Mouse (Mus musculus): ENCODE data around the gene Bclaf1. TPM values are rescaled to one million over a fixed set of nuclear protein-coding genes. Genes with fewer than 3 reads are reported as not detected.

Bclaf1 gene
- polyA plus RNA-seq, 1 experiment from 2014 or later = 109 TPM

- no peak overlapping the region for H3K4me3 ChIP-seq (replicated peaks)
- WGBS = 63% methylated on average over 6 of the region's 6 CpGs
- no peak for ATAC-seq
Measured at GRCm38 (mm10) chr10:20382807-20383419, 70.6 kb downstream of the Bclaf1 start.

GRCm38 (mm10) chr10:20390568-20390967 is 78.3 kb downstream of the Bclaf1 start:
- Histone ChIP-seq H3K27ac (no peak overlapping the region), H3K27me3 (replicated peaks) (no peaks in the 10 kb centered on the region), H3K4me2 (replicated peaks) (no peak overlapping the region), H3K4me1 (replicated peaks) (no peaks in the 10 kb centered on the region), H3K36me3 (no peaks in the 10 kb centered on the region), H3K9ac (no peak overlapping the region), H3K9me3 (no peaks in the 10 kb centered on the region), H3K4me3 (replicated peaks) (no peak overlapping the region)
- WGBS = 74% methylated on average over 3 of the region's 3 CpGs
- ATAC-seq = no peak

More at GRCm38 (mm10) chr10:20382807-20383419, 70.6 kb downstream of the Bclaf1 start:
- Histone ChIP-seq H3K4me2 (replicated peaks) (no peak overlapping the region), H3K36me3 (no peaks in the 10 kb centered on the region), H3K9me3 (no peaks in the 10 kb centered on the region), H3K27ac (no peak overlapping the region), H3K27me3 (replicated peaks) (no peaks in the 10 kb centered on the region), H3K9ac (no peak overlapping the region), H3K4me1 (replicated peaks) (0 out of 2 replicates have a peak, but pooled peaks cover 3% of the 10 kb centered on the region)

Other genes starting within 250 kb of the Bclaf1 start
- 36.6 and 37.5 TPM in 2 replicates for gene Map7, start 164.0 kb upstream of the Bclaf1 start, polyA plus RNA-seq (2015; fragmentation: Nextera tagmentation; extraction: Ambion mirVana)
- 1.7 and 2.2 TPM in 2 replicates for gene Mtfr2, start 35.3 kb downstream of the Bclaf1 start, polyA plus RNA-seq (2015; fragmentation: Nextera tagmentation; extraction: Ambion mirVana)